Comparison of ENCODE assay signal across 8 mouse cellular contexts in the genomic region with DNA sequence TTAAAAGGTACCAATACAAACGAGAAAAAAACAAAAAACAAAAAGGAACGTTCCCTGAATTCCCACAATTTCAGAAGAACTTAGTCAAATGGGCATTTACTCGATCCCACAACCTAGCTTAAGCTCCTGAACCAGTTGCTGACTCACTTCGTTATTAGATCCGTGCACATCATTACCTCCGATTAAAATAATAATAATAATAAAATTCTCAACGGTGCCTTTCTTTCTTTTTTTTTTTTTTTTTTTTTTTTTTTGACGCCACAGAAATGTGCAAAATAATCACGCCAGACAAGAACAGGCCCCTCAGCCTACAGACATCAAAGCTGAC. TPM values are rescaled to one million over a fixed set of nuclear protein-coding genes. Genes with fewer than 3 reads are reported as not detected.
DNase-seq lines count a peak whose midpoint lies in the region; ATAC-seq and TF ChIP-seq lines count a peak whose summit lies in the region.

No protein-coding gene starts in this region.

- H3K4me1 ChIP-seq in lung, adult 2 months (ENCODE audit: control insufficient read depth, insufficient read depth, low read length) = peaks cover 2% of the 10 kb centered on the region; the same call in 1 of the 2 replicates
- peaks cover 20% of the 10 kb centered on the region for H3K4me1 ChIP-seq in embryonic facial prominence, embryonic 13.5 days
- peaks cover 2% of the 10 kb centered on the region; the same call in 1 of the 2 replicates for H3K4me1 ChIP-seq in intestine, embryonic 16.5 days (ENCODE audit: control insufficient read depth, insufficient read depth, low read length)
- peaks cover 21% of the 10 kb centered on the region for H3K4me1 ChIP-seq in neural tube, embryonic 13.5 days (replicated peaks)

- H3K36me3 ChIP-seq in embryonic facial prominence, embryonic 13.5 days = peaks cover 3% of the 10 kb centered on the region
- no peaks in the 10 kb centered on the region for H3K36me3 ChIP-seq in intestine, embryonic 16.5 days (ENCODE audit: control insufficient read depth, insufficient read depth, low read length)
- peaks cover 3% of the 10 kb centered on the region; the same call in 1 of the 2 replicates for H3K36me3 ChIP-seq in neural tube, embryonic 13.5 days

- no peak for ATAC-seq in embryonic facial prominence, embryonic 13.5 days (ENCODE audit: insufficient number of reproducible peaks, insufficient read depth, low FRiP score, low TSS enrichment, low read depth)
- no peak for ATAC-seq in intestine, embryonic 16.5 days
- ATAC-seq in neural tube, embryonic 13.5 days (ENCODE audit: low read depth) = no peak

- H3K27ac ChIP-seq in embryonic facial prominence, embryonic 13.5 days = peak overlapping the region; percentile 96
- peak overlapping the region; percentile 88 for H3K27ac ChIP-seq in intestine, embryonic 16.5 days (ENCODE audit: low read length)
- peak overlapping the region; percentile 98 for H3K27ac ChIP-seq in neural tube, embryonic 13.5 days (replicated peaks)

- DNase-seq in lung, adult 2 months = no peak
- DNase-seq in lung, adult 18-20 months = no peak
- DNase-seq in cerebellum, postnatal 4 days (ENCODE audit: low spot score in 2 of 2) = no peak
- DNase-seq in gastrocnemius, postnatal 4 days (ENCODE audit: low spot score in 2 of 2) = no peak
- no peak for DNase-seq in right cerebral cortex, adult 18-20 months

- H3K4me3 ChIP-seq in lung, adult 2 months (replicated peaks; ENCODE audit: extremely low read depth, low read depth, low read length) = peak overlapping the region; percentile 87
- peak overlapping the region; percentile 87 for H3K4me3 ChIP-seq in embryonic facial prominence, embryonic 13.5 days
- peak overlapping the region; percentile 77 for H3K4me3 ChIP-seq in intestine, embryonic 16.5 days (ENCODE audit: low read length)
- H3K4me3 ChIP-seq in neural tube, embryonic 13.5 days = peak overlapping the region; percentile 86

- H3K4me2 ChIP-seq in embryonic facial prominence, embryonic 13.5 days = peak overlapping the region; percentile 63
- peak overlapping the region; percentile 55 for H3K4me2 ChIP-seq in intestine, embryonic 16.5 days (ENCODE audit: low read depth, low read length)
- peak overlapping the region; percentile 60 for H3K4me2 ChIP-seq in neural tube, embryonic 13.5 days

- no peaks in the 10 kb centered on the region for H3K9me3 ChIP-seq in embryonic facial prominence, embryonic 13.5 days
- no peaks in the 10 kb centered on the region for H3K9me3 ChIP-seq in intestine, embryonic 16.5 days (ENCODE audit: control insufficient read depth, low read length)
- no peaks in the 10 kb centered on the region for H3K9me3 ChIP-seq in neural tube, embryonic 13.5 days

- TF ChIP-seq CTCF in lung, adult 2 months (IDR thresholded peaks at IDR 0.05; ENCODE audit: insufficient read depth, low read length) = no peak

- H3K27me3 ChIP-seq in embryonic facial prominence, embryonic 13.5 days = no peaks in the 10 kb centered on the region
- H3K27me3 ChIP-seq in intestine, embryonic 16.5 days (replicated peaks; ENCODE audit: control insufficient read depth, insufficient read depth, low read length) = no peaks in the 10 kb centered on the region
- H3K27me3 ChIP-seq in neural tube, embryonic 13.5 days = no peaks in the 10 kb centered on the region

- peak overlapping the region; percentile 99 for H3K9ac ChIP-seq in embryonic facial prominence, embryonic 13.5 days
- peak overlapping the region; percentile 99 for H3K9ac ChIP-seq in intestine, embryonic 16.5 days (ENCODE audit: low read depth, low read length)
- peak overlapping the region; percentile 96 for H3K9ac ChIP-seq in neural tube, embryonic 13.5 days

- under 1% methylated on average over 9 of the region's 9 CpGs for WGBS in lung, adult 2 months
- 3% methylated on average over 9 of the region's 9 CpGs for WGBS in embryonic facial prominence, embryonic 13.5 days
- WGBS in intestine, embryonic 16.5 days = under 1% methylated on average over 9 of the region's 9 CpGs
- 3% methylated on average over 9 of the region's 9 CpGs for WGBS in neural tube, embryonic 13.5 days

- no peak for TF ChIP-seq POLR2A in lung, adult 2 months (IDR thresholded peaks at IDR 0.05; ENCODE audit: borderline replicate concordance, extremely low read depth, low read depth, low read length)

RNA-seq across cellular contexts. Expression of gene Dzip3, which starts 0.8 kb away (rescaled TPM):
- 1.8 and 2.3 TPM in 2 replicates for polyA plus RNA-seq in lung, adult 2 months (2012; rRNA removed)
- 37.3 and 38.8 TPM in 2 replicates for polyA plus RNA-seq in embryonic facial prominence, embryonic 13.5 days (2015; fragmentation: Nextera tagmentation; extraction: Ambion mirVana)
- polyA plus RNA-seq in intestine, embryonic 16.5 days (2015; fragmentation: Nextera tagmentation; extraction: Ambion mirVana) = 13.2 TPM in 2 replicates
- polyA plus RNA-seq in neural tube, embryonic 13.5 days (2015; fragmentation: Nextera tagmentation; extraction: Ambion mirVana) = 48.2 and 50.1 TPM in 2 replicates
- total RNA-seq in gastrocnemius, postnatal 4 days (2021) = 10 to 100 TPM; 13.8 to 18.7 TPM

RNA-seq across cellular contexts. Expression of gene Cip2a, which starts 0.8 kb away (rescaled TPM):
- polyA plus RNA-seq in lung, adult 2 months (2012; rRNA removed) = 0.19 and 0.69 TPM in 2 replicates
- polyA plus RNA-seq in embryonic facial prominence, embryonic 13.5 days (2015; fragmentation: Nextera tagmentation; extraction: Ambion mirVana) = 30.7 TPM in 2 replicates
- polyA plus RNA-seq in intestine, embryonic 16.5 days (2015; fragmentation: Nextera tagmentation; extraction: Ambion mirVana) = 18.1 and 18.3 TPM in 2 replicates
- 6.2 and 7.3 TPM in 2 replicates for polyA plus RNA-seq in neural tube, embryonic 13.5 days (2015; fragmentation: Nextera tagmentation; extraction: Ambion mirVana)
- 10 to 100 TPM; 10.8 to 12.2 TPM for total RNA-seq in gastrocnemius, postnatal 4 days (2021)
